Mouse (Mus musculus): ENCODE results near the gene Hnrnpu. TPM values are rescaled to one million over a fixed set of nuclear protein-coding genes. Genes with fewer than 3 reads are reported as not detected.

The Hnrnpu gene
- polyA plus RNA-seq (2015; fragmentation: Illumina TruSeq; extraction: RNeasy Lipid Tissue Mini Kit (QIAGEN cat#74804); ENCODE audit: insufficient read depth, low read depth, low replicate concordance), result 61.4 TPM

GRCm38 (mm10) chr1:178337551-178338317 is at the start of gene Hnrnpu:
Gene Hnrnpu, minus strand, starts transcription at chr1:178337797.

GRCm38 (mm10) chr1:178318389-178319184 is 19.0 kb downstream of the Hnrnpu start, which contains the start of gene Cox20:
Gene Cox20, plus strand, starts transcription at chr1:178319130.

Other genes starting within 250 kb of the Hnrnpu start
- 2.4 TPM for gene Desi2, start 150.4 kb downstream of the Hnrnpu start, polyA plus RNA-seq (2015; fragmentation: Illumina TruSeq; extraction: RNeasy Lipid Tissue Mini Kit (QIAGEN cat#74804); ENCODE audit: insufficient read depth, low read depth, low replicate concordance)
- gene Cox20, start 18.7 kb downstream of the Hnrnpu start, polyA plus RNA-seq (2015; fragmentation: Illumina TruSeq; extraction: RNeasy Lipid Tissue Mini Kit (QIAGEN cat#74804); ENCODE audit: insufficient read depth, low read depth, low replicate concordance), result 19.9 TPM
- 0.96 TPM for gene Efcab2, start 68.3 kb upstream of the Hnrnpu start, polyA plus RNA-seq (2015; fragmentation: Illumina TruSeq; extraction: RNeasy Lipid Tissue Mini Kit (QIAGEN cat#74804); ENCODE audit: insufficient read depth, low read depth, low replicate concordance)
- gene Kif26b, start 191.3 kb upstream of the Hnrnpu start, polyA plus RNA-seq (2015; fragmentation: Illumina TruSeq; extraction: RNeasy Lipid Tissue Mini Kit (QIAGEN cat#74804); ENCODE audit: insufficient read depth, low read depth, low replicate concordance), result 0.24 TPM